Mouse (Mus musculus): ENCODE measurements around the gene Grid2.

GRCm38 (mm10) chr6:64327876-64328275 is 1072.2 kb downstream of the Grid2 start:
- no peak for TF ChIP-seq CTCF (IDR thresholded peaks at IDR 0.05; ENCODE audit: control insufficient read depth, insufficient read depth, insufficient replicate concordance, low read depth, low read length)
- no peak for TF ChIP-seq POLR2A (IDR thresholded peaks at IDR 0.05; ENCODE audit: control insufficient read depth, low read depth, low read length)
